Mouse (Mus musculus) ovary, postnatal 10 days (tissue): ENCODE results near the gene Gba.

ENCODE experiments used
- DNase-seq: peaks from one replicate; pipeline ENCODE4 v3.0.0; 2022; ENCODE audit warnings: low spot score

The Gba gene

DNA sequence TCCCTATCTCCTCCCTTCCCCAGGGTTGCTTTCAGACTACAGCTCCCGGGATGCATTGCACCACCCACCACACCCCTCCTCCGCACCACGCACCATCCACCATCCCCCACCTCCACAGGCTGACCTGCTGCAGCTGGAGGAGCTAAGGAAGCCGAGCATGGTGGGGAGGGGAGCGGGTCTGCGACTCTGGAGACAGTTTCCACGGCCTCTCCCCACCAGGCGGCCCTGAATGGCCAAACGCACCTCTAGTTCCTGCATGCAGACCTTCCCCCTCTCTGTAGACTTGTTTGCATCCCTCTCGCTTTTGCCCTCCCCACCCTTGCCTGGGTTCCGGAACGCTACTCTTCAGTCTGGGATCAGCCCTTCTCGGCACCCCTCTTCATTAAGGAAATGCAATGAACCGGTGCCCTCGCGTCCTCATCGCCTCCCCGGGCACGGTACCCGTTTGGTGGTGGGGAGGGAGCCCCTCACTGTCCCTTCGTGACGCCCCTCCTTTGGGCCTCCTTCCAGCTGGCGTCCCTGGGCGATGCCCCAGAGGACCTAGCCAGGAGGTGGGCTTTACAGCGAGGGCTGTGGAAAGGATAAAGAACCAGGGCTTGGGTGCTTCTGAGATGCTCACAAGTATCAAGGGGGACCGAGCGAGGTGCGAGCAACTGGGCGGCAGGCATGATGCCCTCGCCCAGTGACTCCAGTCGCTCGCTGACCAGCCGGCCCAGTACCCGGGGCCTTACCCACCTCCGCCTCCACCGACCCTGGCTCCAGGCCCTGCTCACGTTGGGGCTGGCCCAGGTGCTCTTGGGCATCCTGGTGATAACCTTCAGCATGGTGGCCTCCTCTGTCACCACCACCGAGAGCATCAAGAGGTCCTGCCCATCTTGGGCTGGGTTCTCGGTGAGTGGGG, 19.4 kb upstream of the Gba start, which contains the start of gene Fam189b:
Gene Fam189b (plus strand): TSS at position 86 of the 901 bp plus-strand sequence.
- peak; percentile 69 for DNase-seq

DNA sequence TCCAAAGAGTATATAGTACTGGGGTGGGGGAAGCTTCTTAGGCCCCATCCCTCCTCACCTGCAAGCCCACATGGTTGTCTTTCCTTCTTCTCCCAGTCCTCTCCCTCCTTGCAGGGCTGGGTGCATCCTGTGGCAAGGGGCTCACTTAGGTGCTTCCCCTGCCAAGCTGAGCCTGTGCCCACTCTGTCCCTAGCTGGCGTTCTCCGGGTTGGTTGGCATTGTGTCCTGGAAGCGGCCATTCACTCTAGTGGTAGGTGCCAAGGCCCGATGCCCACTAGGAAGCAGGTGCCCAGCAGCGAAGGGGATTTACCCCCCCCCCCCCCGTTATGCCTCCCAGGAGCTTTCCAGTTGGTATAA, 18.8 kb upstream of the Gba start:
- no peak for DNase-seq

DNA sequence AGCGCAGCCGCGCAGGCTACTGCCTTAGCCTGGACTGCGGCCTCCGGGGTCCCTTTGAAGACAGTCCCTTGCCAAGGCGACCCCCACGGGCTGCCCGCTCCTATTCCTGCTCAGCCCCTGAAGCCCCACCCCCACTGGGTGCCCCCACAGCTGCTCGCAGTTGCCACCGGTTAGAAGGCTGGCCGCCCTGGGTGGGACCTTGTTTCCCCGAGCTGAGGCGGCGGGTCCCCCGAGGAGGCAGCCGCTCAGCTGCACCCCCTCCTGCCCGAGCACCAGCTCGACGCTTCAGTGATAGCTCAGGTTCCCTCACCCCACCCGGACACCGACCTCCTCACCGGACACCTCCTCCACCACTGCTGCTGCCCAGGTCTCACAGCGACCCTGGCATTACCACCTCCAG, 15.5 kb upstream of the Gba start:
- DNase-seq, result no peak

DNA sequence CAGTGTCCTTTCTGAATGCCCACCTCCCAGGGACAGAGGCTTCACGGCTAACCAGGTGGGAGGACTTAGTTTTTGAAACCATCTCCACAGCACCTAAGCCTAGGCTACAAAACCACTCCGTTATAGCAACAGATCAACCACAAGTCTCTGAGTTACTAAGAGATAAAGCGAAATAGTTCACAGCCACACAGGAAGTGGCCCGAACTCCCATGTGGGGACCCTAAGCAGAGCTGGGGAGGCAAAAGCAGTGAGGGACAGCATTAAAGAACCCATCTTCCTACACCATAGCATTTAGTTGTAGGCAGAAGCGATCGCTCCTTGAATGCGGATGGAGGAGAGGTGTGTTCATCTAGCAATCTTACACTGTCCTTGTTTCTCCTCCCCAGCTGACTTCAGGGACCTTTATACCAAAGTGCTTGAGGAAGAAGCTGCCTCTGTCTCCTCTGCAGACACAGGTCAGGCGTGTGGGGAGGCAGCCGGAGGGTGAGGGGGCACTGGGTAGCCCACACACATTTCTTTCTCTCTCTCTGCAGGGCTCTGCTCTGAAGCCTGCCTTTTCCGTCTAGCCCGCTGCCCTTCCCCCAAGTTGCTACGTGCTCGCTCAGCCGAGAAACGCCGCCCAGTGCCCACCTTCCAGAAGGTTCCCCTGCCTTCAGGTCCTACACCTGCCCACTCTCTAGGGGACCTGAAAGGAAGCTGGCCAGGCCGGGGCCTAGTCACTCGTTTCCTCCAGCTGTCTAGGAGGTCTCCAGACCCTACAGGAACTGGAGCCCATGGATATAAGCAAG, 14.8 kb upstream of the Gba start:
- DNase-seq, result no peak

DNA sequence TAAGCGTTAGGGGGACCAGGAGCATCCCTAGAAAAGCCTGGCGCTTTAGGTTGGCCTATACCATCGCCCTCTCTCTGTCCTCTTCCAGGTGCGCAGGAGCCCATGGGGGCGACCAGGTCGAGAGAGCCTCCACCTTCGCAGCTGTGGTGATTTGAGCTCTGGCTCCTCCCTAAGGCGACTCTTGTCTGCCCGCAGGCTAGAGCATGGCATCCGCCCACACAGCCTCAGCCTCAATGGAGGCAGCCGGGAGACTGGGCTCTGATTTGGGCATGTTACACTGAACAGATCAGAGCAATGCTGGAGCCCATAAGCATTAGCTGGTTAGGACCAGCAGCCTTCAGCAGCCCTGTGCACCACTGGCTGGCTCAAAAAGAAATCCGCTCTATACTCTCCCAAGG, 14.3 kb upstream of the Gba start:
- DNase-seq, result no peak

DNA sequence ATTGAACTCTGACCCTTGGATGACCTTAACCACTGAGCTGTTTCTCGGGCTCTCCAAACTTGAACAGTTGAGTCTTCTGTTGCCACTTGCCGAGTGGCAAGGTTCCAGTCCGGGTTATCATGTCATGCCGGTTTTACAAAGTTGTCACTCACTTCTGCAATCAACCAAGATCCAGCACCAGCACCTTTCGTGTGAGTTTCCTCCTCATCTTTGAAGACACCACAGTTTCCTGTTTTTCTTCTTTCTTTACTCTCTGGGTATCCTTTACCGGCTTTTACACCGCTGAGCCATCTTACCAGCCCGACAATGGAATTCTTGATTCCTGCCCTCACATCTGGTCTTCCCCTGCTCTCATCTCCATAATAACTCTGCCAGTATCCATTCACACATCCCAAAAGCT, 12.3 kb upstream of the Gba start:
- no peak for DNase-seq

DNA sequence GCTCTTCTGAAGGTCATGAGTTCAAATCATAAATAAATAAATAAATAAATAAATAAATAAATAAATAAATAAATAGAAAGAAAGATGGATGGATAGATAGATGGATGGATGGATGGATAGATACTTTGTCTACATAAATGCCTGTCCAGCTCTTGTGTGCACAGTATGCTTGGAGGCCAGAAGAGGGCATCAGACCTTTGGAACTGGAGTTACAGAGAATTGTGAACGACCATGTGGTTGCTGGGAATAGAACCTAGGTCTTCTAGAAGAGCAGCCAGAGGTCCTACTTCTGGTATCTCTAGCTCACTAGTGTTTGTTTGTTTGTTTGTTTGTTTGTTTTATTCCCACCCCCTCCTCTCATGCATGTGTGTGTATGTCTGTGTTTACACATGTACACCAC, 9.4 kb upstream of the Gba start:
- DNase-seq, result no peak

DNA sequence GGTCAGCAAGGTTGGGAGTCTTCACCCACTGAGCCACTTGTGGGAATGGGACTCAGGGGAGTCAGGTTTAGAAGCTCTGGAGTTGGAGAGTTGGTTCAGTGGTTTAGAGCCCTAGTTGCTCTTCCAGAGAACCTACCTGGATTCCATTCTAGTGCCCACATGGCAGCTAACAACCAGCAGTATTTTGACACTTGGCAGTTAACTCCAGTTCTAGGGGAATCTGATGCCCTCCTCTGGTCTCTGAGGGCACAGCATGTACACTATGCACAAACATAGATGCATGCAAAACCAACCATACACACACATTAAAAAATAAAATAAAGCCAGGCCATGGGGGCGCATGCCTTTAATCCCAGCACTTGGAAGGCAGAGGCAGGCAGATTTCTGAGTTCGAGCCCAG, 8.9 kb upstream of the Gba start:
- DNase-seq, result no peak

DNA sequence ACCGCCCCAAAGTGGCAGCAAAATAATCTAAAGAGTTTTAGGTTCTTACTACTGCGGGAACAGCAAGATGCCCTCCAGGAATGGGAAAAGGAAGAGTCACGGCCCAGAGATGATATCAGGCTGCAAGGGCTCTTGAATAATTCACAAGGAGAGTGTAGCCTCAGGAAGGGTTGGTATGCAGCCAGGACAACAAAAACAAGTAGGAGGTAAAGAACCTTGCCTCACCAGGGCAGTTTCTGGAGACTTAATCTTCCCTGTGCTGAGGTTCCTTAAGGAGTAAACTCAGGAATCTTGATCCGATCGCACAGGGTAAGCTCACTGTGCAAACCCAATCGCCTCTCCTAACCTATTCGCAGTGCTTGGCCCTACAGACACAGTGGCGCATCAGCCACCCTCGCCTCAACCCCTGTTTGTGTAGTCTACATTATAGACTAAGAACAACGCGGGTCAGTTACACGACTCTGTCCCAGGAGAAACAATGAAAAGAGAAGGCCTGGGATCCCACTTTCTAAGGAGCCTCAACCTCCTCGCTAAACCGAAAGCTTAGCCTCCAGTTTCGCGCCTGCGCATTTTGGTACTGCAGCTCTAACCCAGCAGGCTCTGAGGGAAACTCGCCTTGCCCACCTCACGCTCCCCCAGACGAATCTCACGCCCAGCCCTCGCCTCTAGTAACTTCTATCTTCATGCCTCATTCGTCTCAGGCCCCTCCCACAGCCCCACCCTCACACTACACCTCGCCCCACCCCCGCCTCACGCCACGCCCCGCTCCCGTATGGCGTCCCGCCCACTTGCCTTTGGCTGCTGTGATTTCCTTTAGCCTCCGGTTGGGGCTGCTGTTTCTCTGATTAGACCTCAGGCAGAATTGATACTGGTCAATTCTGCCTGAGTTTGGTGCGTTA, 6.5 kb upstream of the Gba start:
- DNase-seq, result peak; percentile 63

DNA sequence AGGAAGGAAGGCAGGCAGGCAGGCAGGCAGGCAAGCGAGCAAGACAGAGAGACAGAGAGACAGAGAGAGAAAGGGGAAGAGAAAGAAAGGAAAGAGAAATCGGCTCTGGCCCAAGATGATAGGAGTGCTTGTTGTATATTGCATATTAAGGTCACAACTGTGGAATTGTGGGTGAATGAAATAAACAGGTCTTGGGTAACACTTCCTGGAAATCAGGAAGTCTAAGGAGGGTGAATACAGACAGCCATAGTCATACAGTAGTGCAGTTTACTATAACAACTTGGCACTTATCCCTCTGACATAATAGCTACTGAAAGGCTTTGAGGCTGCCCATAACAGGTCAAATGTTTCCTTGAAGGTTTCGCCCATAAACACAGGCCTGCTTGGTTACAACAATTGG, 2.9 kb upstream of the Gba start:
- DNase-seq, result no peak

DNA sequence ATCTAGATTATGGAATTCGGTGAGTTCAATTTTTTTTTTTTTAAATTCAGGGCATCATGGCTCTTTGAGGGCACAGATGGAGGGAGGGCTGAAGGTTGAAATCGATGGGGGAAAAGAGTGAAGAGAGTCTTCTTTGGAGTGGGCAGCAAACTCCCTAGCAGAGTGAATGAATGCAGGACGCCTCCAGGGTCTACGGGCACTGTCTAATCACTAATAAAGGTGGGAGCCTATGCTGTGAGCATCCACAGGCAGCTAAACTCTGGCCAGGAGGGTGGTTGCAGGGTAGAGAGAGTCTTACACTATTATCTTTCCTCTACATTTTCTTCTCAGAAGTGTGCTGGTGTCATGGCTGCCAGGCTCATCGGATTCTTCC, 400 bp downstream of the Gba start:
- no peak for DNase-seq

DNA sequence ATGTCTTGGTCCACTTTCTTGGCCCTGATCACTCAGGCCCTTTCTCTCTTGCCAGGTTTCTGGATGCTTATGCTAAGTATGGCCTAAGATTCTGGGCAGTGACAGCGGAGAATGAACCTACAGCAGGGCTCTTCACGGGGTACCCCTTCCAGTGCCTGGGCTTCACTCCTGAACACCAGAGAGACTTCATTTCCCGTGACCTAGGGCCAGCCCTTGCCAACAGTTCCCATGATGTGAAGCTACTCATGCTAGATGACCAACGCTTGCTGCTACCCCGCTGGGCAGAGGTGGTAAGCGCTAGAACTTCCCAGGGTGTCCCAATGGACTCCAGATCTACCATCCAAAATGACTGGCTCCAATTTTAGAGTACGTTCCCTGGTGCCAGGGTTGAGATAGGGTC, 3.4 kb downstream of the Gba start:
- DNase-seq, result no peak

DNA sequence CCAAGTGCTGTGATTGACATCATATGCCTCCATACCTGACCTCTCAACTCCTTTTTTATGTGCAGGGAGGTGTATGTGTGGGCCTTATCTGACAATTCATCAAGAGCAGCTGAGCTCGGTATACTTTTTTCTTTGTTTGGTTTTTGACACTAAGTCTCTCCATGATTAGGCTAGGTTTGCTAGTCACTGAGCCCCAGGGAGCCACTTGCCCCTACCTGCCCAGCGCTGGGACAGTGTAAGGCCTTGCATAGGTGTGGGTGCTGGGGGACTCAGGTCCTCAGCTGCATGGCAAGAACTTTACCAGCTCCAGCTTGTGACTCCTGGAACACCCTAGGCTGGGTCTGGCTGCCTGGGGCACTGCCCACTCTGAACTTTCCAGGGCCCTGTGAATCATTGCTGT, 4.0 kb downstream of the Gba start:
- DNase-seq, result no peak

DNA sequence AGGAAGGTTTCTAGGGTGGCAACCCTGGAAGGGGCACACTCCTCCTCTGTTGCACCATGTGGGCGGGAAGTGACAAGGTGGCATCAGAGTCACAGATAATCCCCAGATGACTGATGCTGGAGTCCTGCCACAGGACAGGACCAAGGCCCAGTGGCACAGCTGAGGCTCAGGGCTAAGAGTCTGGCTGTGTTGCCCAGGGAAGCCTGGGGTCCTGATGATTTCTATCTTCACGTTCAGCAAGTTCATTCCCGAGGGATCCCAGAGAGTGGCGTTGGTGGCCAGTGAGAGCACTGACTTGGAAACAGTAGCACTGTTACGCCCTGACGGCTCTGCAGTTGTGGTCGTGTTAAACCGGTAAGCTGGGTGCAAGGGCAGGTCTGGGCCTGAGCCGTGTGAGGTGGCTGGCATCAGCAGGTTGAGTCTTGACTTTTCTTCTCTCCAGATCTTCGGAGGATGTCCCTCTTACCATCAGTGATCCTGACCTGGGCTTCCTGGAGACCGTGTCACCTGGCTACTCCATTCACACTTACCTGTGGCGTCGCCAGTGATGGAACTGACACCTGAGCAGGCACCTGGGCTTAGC, 5.4 kb downstream of the Gba start:
- no peak for DNase-seq

DNA sequence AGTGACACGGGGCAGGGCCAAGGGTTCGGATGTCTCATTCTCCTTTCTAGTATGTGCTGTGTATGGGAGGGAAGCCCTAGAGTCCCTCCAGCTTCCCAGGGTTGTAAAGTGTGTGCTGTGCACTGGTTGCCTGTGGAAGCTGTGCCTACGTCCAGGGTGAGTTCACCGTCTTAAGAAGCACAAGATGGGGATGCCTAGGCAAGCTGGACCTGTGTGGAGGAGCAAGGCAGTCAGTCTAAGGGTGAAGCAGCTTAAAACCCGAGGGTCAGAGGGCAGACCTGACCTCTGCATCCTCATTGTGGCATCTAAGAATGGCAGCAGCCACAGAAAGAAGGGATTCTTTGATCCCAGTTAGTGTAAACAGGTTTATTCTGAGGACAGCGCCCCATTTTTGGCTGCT, 6.0 kb downstream of the Gba start:
- DNase-seq, result no peak

DNA sequence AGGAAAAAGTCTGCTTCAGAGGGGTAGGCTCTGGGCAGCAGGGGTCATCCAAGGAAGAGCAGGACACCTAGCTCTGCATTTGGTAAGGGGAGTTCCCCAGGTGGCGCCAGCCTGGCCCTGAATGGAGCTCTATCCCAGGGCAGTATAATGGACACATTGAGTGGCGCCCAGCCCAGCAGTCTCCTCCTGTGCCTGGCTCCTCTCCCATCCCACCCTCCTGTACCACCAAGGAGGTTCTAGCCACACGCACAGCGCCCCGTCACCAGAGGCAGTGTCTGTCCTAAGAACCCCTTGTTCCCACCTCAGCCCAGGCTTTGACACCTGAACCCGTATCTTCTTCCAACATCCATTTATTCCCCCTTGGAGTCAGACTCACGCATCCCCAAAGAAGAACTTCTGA, 7.0 kb downstream of the Gba start:
- no peak for DNase-seq

DNA sequence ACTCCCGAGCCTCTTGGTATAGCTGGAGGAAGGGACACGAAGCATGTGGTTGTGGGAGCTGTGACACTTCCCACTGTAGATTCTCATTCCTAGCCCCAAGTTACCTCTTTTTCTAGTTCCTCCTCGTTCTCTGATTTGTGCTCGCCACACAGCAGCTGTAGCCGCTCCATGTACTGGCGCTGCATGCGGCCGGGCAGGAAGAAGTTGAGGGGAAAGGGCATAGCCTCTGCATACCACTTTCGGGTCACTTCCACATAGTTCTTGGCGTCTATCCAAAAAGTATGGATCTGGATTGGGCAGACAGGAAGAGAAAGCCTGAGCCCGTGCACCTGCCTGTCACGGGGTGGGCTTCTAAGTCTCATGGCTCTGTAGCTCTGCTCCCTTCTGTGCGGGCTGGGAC, 7.4 kb downstream of the Gba start:
- DNase-seq, result no peak

DNA sequence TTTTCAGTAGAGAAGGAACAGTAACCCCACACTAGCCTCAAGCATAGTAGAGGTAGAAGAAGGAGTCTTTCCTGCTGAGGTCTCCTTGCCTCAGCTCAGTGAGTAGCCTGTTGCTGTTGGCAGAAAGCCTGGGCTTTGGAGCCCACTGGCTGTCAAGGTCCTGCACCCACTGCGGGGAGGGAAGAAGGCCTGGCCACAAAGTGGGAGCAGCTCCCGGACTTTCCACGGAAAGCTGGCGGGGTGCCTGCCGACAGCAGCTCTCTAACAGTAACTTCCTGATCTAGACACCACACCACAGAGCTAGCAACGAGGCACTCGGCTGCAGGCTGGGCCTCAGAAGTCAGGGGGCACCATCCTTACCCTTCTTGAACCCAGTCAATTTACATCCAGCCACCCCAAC, 8.0 kb downstream of the Gba start:
- DNase-seq, result no peak

DNA sequence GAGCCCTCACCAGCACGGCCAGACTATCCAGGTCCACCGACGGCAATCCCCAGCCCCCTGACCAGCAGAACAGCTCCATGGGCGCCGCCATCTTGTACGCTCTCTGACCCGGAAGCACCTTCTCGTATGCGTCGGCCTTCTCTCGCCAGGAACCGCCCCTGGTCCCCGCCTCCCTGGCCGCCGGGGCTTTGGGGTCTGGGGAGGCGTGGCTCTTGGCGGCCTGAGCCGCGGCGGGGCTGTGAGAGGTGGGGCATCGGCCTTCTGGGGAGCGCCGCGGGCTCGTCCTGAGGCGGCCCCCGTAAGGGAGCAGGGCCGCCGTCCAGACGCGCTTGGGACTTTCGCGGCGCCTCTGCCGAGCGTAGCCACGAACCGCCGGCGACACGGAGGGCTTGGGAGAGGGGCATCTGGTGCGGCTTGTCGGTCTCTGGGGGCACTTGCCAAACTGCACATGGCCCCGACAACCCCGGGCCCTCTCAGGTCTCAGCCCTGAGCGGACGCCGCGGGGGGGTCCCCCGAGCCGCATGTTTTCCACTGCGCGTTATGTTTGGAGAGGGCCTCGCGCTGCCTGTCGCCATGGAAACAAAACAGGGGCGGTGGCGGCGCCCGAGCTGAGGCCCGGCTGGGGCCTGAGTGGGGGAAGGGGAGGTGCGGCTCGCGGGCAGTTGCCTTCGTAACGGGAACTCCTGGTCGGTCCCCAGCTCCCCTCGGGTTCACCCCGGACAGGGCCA, 11.2 kb downstream of the Gba start:
- peak; percentile 83 for DNase-seq

DNA sequence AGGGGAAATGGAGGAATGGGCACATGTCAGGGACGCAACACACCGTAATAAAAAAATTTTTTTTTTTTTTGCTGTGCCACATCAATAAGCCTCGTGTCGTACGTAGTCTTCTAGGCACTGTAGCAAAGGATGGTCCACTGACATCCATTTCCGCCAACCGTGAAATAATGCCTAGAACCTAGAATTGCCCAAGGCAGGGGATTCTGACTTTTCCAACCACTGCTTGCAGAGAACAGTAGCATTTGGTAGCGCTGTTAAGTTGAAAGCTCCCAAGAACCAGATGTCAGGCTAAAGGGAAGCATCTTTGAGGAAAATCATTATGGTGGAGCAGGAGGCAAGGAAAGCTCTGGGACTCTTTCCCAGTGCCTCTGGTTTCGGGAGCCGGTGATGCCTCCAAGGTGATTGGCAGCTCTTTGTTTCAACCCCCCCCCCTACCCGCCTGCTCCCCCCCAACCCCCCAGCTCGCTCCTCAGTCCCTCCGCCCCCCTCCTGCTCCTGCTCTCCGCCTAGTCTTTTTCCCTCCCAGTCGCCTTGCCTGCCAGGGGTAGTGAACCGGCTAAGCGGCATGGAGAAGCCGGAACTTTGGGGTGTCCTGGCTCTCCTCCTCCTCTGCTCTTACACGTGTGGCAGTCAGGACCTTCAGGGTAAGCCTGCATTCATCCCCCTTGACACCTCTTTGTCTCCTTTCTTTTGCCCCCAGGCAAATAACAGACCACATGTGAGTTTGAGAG, 12.1 kb downstream of the Gba start, which contains the start of gene Thbs3:
Gene Thbs3 (plus strand): TSS at position 500 of the 731 bp plus-strand sequence.
- no peak for DNase-seq

DNA sequence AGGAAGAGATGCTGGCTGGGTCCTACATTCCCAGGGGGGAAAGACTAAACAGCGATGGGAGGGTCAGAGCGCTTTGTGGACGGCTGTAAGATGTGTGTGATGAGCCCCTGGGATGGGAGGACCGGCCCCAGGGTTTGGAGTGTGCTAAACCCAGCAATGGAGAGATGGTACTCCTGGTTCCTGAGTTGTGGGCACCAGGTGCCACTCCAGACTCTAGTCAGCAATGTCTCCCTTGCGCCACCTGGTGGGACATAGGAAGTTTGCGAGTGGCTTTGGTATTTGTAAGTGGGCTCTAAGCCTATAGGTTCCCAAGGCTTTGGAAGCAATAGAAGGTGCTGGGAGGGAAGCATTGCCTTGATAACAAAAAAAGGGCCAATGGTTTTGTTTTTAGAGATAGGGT, 13.1 kb downstream of the Gba start:
- DNase-seq, result peak; percentile 68
